Mouse (Mus musculus): ENCODE results near the gene Msgn1.

DNA sequence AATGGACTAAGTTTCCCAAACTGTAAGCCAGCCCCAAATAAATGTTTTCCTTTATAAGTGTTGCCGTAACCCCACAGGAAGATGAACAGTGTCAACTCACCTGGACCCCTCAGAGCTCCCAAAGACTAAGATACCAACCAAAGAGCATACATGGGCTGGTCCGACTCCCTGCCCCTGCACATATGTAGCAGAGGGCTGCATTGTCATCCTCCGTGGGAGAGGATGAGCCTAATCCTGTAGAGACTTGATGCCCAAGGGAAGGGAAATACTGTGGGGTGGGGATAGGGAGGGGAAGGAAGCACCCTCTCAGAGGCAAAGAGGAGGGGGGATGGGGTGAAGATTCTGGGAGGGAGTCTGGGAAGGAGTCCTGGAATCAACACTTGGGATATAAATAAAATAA lies 50.1 kb downstream of the Msgn1 start:
- TF ChIP-seq CTCF (IDR thresholded peaks at IDR 0.05; ENCODE audit: borderline replicate concordance, control insufficient read depth, extremely low read depth, insufficient read depth, low read length, poor library complexity) (no peak), POLR2A (IDR thresholded peaks at IDR 0.05; ENCODE audit: control insufficient read depth, extremely low read depth, insufficient read depth, low read length, poor library complexity) (no peak)
